In the genomic region with DNA sequence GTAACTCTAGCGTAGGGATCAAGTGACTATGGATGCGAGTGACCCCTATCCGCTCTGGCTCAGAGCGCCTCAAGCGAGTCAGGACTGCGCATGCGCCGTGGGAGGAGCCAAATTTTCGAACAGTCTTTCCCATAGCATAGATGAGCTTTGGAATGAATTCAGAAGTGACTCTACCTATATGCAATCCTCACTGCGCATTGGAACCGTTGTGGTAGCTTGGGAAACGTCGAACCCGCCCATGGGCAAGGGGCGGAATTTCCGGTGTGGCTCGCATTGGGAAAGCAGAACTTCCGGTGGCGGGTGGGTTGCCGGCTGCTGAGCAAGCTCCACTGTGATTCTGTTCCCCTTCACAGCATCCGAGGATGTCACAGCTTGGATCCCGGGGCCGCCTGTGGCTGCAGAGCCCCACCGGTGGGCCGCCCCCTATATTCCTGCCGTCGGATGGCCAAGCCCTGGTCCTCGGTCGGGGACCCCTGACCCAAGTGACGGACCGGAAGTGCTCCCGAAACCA, we compare ENCODE assay signal across 8 mouse cellular contexts. TPM values are rescaled to one million over a fixed set of nuclear protein-coding genes. Genes with fewer than 3 reads are reported as not detected.
DNase-seq lines count a peak whose midpoint lies in the region; ATAC-seq and TF ChIP-seq lines count a peak whose summit lies in the region.

TSS of gene Pnkp (plus strand) at position 98 of the 511 bp plus-strand sequence.

- no peak for TF ChIP-seq CTCF in cerebellum, adult 2 months (IDR thresholded peaks at IDR 0.05; ENCODE audit: borderline replicate concordance, insufficient read depth, low read depth, low read length)
- TF ChIP-seq CTCF in forebrain, postnatal 0 days (IDR thresholded peaks at IDR 0.05; ENCODE audit: low read depth), result peak; percentile 16; the same call in 1 of the 2 replicates

- peak; percentile 83 for ATAC-seq in forebrain, postnatal 0 days
- ATAC-seq in lung, embryonic 15.5 days (ENCODE audit: borderline replicate concordance, extremely low read depth, low FRiP score, low TSS enrichment), result peak; percentile 23

- peak within 1 kb of the TSS; percentile 59 for H3K27ac ChIP-seq in cerebellum, adult 2 months (ENCODE audit: insufficient read depth, low read length)
- peak within 1 kb of the TSS; percentile 90 for H3K27ac ChIP-seq in forebrain, postnatal 0 days (ENCODE audit: low read depth, low read length)
- H3K27ac ChIP-seq in lung, embryonic 15.5 days, result peak within 1 kb of the TSS; percentile 95

- H3K4me2 ChIP-seq in forebrain, postnatal 0 days (ENCODE audit: low read depth), result peak within 1 kb of the TSS; percentile 88
- H3K4me2 ChIP-seq in lung, embryonic 15.5 days, result peak within 1 kb of the TSS; percentile 91

- peak; percentile 85; the same call in 1 of the 2 replicates for TF ChIP-seq POLR2A in cerebellum, adult 2 months (IDR thresholded peaks at IDR 0.05; ENCODE audit: borderline replicate concordance, insufficient read depth, low read length)

- H3K4me3 ChIP-seq in cerebellum, adult 2 months (replicated peaks; ENCODE audit: insufficient read depth, low read depth, low read length), result peak within 1 kb of the TSS; percentile 59
- H3K4me3 ChIP-seq in forebrain, postnatal 0 days (ENCODE audit: low read depth, low read length), result peak within 1 kb of the TSS; percentile 66
- peak within 1 kb of the TSS; percentile 77 for H3K4me3 ChIP-seq in lung, embryonic 15.5 days

- DNase-seq in MEL-GATA-1-ER (ENCODE audit: extremely low read depth, low read depth), result peak; percentile 88
- DNase-seq in cerebellum, adult 2 months, result peak; percentile 86 to 88
- peak; percentile 95 for DNase-seq in forebrain, postnatal 0 days
- peak; percentile 87 for DNase-seq in heart, postnatal 4 days
- DNase-seq in layer of hippocampus, adult 8-10 months (ENCODE audit: low spot score in 2 of 2), result peak; percentile 91 to 94
- peak; percentile 67 for DNase-seq in ovary, adult 18-20 months (ENCODE audit: low spot score)
- DNase-seq in thymus, postnatal 0 days (ENCODE audit: low spot score), result peak; percentile 89

- H3K36me3 ChIP-seq in forebrain, postnatal 0 days (ENCODE audit: insufficient read depth), result peaks cover 23% of the 10 kb centered on the region
- peaks cover 15% of the 10 kb centered on the region for H3K36me3 ChIP-seq in lung, embryonic 15.5 days

- no peaks in the 10 kb centered on the region for H3K9me3 ChIP-seq in forebrain, postnatal 0 days (ENCODE audit: low read length)
- no peaks in the 10 kb centered on the region for H3K9me3 ChIP-seq in lung, embryonic 15.5 days

- peaks cover 14% of the 10 kb centered on the region for H3K4me1 ChIP-seq in cerebellum, adult 2 months (ENCODE audit: control insufficient read depth, insufficient read depth, low read length)
- H3K4me1 ChIP-seq in forebrain, postnatal 0 days (ENCODE audit: insufficient read depth), result peaks cover 6% of the 10 kb centered on the region
- peaks cover 68% of the 10 kb centered on the region for H3K4me1 ChIP-seq in lung, embryonic 15.5 days

- H3K27me3 ChIP-seq in cerebellum, adult 2 months (ENCODE audit: control insufficient read depth, insufficient read depth, low read length), result no peaks in the 10 kb centered on the region
- no peaks in the 10 kb centered on the region for H3K27me3 ChIP-seq in forebrain, postnatal 0 days (ENCODE audit: insufficient read depth, low read length)
- H3K27me3 ChIP-seq in lung, embryonic 15.5 days, result no peaks in the 10 kb centered on the region

- peak within 1 kb of the TSS; percentile 85 for H3K9ac ChIP-seq in forebrain, postnatal 0 days
- H3K9ac ChIP-seq in lung, embryonic 15.5 days, result peak within 1 kb of the TSS; percentile 80

- WGBS in cerebellum, adult 2 months, result under 1% methylated on average over 32 of the region's 32 CpGs
- under 1% methylated on average over 32 of the region's 32 CpGs for WGBS in forebrain, postnatal 0 days
- under 1% methylated on average over 32 of the region's 32 CpGs for WGBS in lung, embryonic 15.5 days

RNA-seq across cellular contexts. Expression of gene Pnkp, which starts in this region (rescaled TPM):
- 38.3 and 46.7 TPM in 2 replicates for polyA plus RNA-seq in cerebellum, adult 2 months (2012; rRNA removed)
- 30.5 and 31.0 TPM in 2 replicates for total RNA-seq in forebrain, postnatal 0 days (2014; rRNA removed)
- polyA plus RNA-seq in forebrain, postnatal 0 days (2015; fragmentation: Nextera tagmentation; extraction: Ambion mirVana), result 27.2 and 29.8 TPM in 2 replicates
- total RNA-seq in heart, postnatal 4 days (2021), result 10 to 100 TPM; 19.6 to 19.9 TPM
- total RNA-seq in layer of hippocampus, adult 8-10 months (2022), result 10 to 100 TPM; 29.8 to 37.7 (median 32.4) TPM
- polyA plus RNA-seq in lung, embryonic 15.5 days (2015; fragmentation: Nextera tagmentation; extraction: Ambion mirVana), result 37.6 and 37.9 TPM in 2 replicates
- polyA plus RNA-seq in thymus, postnatal 0 days (2015; fragmentation: Nextera tagmentation; extraction: Ambion mirVana), result 61.8 and 63.4 TPM in 2 replicates

Comparison
In these comparisons a context has a peak if more than half of its experiments do, and no peak if none do; other contexts are left out.
1. Peak in every context shown above with its lines: DNase-seq, ATAC-seq, H3K4me3 ChIP-seq and H3K27ac ChIP-seq.